ENCODE assay signal across 15 mouse cellular contexts in the genomic region with DNA sequence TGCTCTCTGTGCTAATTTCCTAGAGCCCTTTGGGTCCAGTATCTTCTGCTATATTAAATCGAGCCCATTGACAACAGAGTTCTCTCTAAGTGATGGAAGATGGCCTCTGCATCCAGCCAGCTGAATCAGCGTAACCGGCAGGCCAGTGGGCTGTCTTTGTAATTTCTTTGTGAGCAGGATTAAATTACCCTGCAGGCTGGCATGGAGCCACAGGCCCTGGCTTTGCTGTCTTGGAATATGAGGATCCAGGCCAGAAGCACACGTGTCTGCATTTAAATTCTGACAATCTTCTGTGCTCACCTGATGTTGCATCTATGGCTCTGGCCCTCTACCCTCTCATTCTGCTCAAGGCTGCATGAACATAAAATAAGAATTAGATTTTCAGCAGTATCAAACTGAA. TPM values are rescaled to one million over a fixed set of nuclear protein-coding genes. Genes with fewer than 3 reads are reported as not detected.
"Had no signal": no experiment of that assay in that cellular context is flagged by ENCODE, and none has a peak within 500 bp of the region (broad histone marks: within the 10 kb centered on the region; RNA-seq: fewer than 3 reads in every experiment).

No protein-coding gene starts in this region.

- H3K27ac ChIP-seq: kidney, embryonic 15.5 days; left cerebral cortex, adult 2 months; limb, embryonic 15.5 days; liver, embryonic 12.5 days; lung, embryonic 15.5 days; macrophage; stomach, embryonic 15.5 days had no signal

- H3K4me2 ChIP-seq: kidney, embryonic 15.5 days; limb, embryonic 15.5 days; liver, embryonic 12.5 days; lung, embryonic 15.5 days; midbrain, embryonic 11.5 days; stomach, embryonic 15.5 days had no signal

- H3K36me3 ChIP-seq: liver, embryonic 12.5 days; lung, embryonic 15.5 days; stomach, embryonic 15.5 days had no signal

- H3K4me3 ChIP-seq: kidney, embryonic 15.5 days; left cerebral cortex, adult 2 months; limb, embryonic 15.5 days; liver, embryonic 12.5 days; lung, embryonic 15.5 days; megakaryocyte, embryonic 14.5 days; stomach, embryonic 15.5 days had no signal

- H3K27me3 ChIP-seq: kidney, embryonic 15.5 days; limb, embryonic 15.5 days; liver, embryonic 12.5 days; lung, embryonic 15.5 days; megakaryocyte, embryonic 14.5 days; stomach, embryonic 15.5 days had no signal

- H3K9ac ChIP-seq: kidney, embryonic 15.5 days; limb, embryonic 15.5 days; liver, embryonic 12.5 days; lung, embryonic 15.5 days; stomach, embryonic 15.5 days had no signal

- ATAC-seq: liver, embryonic 12.5 days; midbrain, embryonic 16.5 days had no signal

- H3K4me1 ChIP-seq: kidney, embryonic 15.5 days; limb, embryonic 15.5 days; liver, embryonic 12.5 days; lung, embryonic 15.5 days; megakaryocyte, embryonic 14.5 days; stomach, embryonic 15.5 days had no signal

- DNase-seq: kidney, postnatal 14 days; lung, postnatal 14 days; right cerebral cortex, postnatal 14 days; thymus, adult 2 months; thymus, postnatal 25 days had no signal

RNA-seq across cellular contexts. Expression of a gene that starts 17.0 kb away (rescaled TPM):
- polyA plus RNA-seq: macrophage had no signal
